Mouse (Mus musculus): ENCODE results near the gene Rpl23a. TPM values are rescaled to one million over a fixed set of nuclear protein-coding genes. Genes with fewer than 3 reads are reported as not detected.
A peak's percentile ranks its signal among the peaks of the same experiment; 100 is the strongest.

The Rpl23a gene
- polyA plus RNA-seq, 1 experiment = 312 TPM

DNA sequence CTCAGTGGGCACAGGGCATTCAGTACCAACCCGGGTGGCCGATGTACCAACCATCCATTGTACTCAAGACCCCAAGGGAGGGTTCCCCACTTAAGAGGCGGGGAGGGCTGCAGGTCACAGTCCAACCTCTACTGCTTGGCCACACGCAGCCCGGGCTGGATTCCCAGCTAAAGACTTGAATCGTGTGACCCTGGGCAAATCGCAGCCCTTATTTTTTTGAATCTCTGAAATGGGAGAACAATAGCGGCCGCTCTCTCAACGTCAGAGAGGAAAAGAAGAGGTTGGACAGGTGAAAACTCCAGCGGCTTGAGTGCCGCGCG is 18.8 kb downstream of the Rpl23a start:
- Histone ChIP-seq H3K4me1 (replicated peaks; ENCODE audit: control insufficient read depth, insufficient read depth, low read length) (peaks cover 36% of the 10 kb centered on the region), H3K36me3 (ENCODE audit: control insufficient read depth, insufficient read depth, low read length) (peaks cover 19% of the 10 kb centered on the region), H3K27me3 (ENCODE audit: control insufficient read depth, insufficient read depth, low read length) (no peaks in the 10 kb centered on the region), H3K4me3 (ENCODE audit: control insufficient read depth, insufficient read depth, low read length) (peak overlapping the region; percentile 87), H3K27ac (ENCODE audit: control insufficient read depth, insufficient read depth, low read length) (peak overlapping the region; percentile 82)
- 1% methylated on average over 14 of the region's 14 CpGs for WGBS
- DNase-seq = no peak
- no peak for TF ChIP-seq POLR2A (IDR thresholded peaks at IDR 0.05; ENCODE audit: control insufficient read depth, extremely low read depth, insufficient read depth, low read length, poor library complexity)
- TF ChIP-seq CTCF (IDR thresholded peaks at IDR 0.05; ENCODE audit: borderline replicate concordance, control insufficient read depth, extremely low read depth, insufficient read depth, low read length, poor library complexity) = no peak

DNA sequence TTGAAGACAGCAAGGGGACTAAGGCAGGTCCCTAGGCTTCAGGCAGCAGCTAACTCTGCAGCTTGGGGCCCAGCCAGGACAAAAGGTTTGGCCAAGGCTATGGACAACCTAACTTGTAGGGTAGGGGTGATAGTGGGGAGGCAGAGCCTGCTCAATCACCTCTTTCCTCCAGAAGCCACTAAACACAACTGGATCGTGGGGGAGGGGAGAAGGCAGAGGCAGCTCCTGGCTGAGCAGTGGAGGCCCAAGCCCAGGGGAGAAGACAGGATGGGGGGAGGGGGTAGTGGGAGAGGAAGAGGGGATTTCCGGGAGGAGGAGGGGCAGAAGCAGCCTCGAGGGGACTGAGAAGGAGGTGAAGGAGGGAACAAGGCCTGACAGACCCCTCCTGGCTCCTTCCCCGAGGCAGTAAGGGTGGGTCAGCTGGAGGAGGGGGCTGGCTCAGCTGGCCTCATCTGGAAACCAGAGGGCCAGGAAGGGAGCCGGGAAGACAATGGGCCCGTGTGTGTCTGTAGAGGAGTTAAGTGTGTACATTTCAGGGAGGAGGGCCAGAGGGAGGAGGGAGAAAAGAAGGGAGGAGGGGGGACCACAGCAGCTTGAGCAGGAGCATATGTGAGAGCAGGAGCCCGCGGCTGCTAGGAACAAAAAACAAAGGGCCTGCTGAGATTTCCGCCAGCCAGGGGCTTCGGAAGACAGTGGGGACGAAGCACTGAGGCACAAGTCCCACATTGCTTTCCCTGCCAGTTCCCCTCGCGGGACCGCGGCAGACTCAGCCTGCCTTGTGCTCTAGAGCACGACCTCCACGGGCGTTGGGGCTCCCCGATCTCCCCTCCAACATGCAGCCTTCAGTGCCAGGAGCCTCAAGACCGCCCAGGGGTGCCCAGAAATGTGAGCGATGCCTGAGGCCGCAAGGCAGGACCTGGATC is 19.4 kb downstream of the Rpl23a start:
- H3K27ac ChIP-seq (ENCODE audit: control insufficient read depth, insufficient read depth, low read length) = peak overlapping the region; percentile 82
- peak; percentile 49; the same call in 1 of the 2 replicates for TF ChIP-seq POLR2A (IDR thresholded peaks at IDR 0.05; ENCODE audit: control insufficient read depth, extremely low read depth, insufficient read depth, low read length, poor library complexity)
- no peak; the same call in 1 of the 2 replicates for TF ChIP-seq CTCF (IDR thresholded peaks at IDR 0.05; ENCODE audit: borderline replicate concordance, control insufficient read depth, extremely low read depth, insufficient read depth, low read length, poor library complexity)
- H3K27me3 ChIP-seq (ENCODE audit: control insufficient read depth, insufficient read depth, low read length) = no peaks in the 10 kb centered on the region
- peak; percentile 81 for DNase-seq
- H3K4me1 ChIP-seq (replicated peaks; ENCODE audit: control insufficient read depth, insufficient read depth, low read length) = peaks cover 33% of the 10 kb centered on the region
- H3K4me3 ChIP-seq (ENCODE audit: control insufficient read depth, insufficient read depth, low read length) = peak overlapping the region; percentile 87
- H3K36me3 ChIP-seq (ENCODE audit: control insufficient read depth, insufficient read depth, low read length) = peaks cover 19% of the 10 kb centered on the region
- WGBS = under 1% methylated on average over 22 of the region's 22 CpGs

- DNase-seq = no peak
- peak overlapping the region; percentile 77 for H3K27ac ChIP-seq (ENCODE audit: control insufficient read depth, insufficient read depth, low read length)
These were observed 20.3 kb downstream of the Rpl23a start for GRCm38 (mm10) chr11:78163045-78163444.

DNA sequence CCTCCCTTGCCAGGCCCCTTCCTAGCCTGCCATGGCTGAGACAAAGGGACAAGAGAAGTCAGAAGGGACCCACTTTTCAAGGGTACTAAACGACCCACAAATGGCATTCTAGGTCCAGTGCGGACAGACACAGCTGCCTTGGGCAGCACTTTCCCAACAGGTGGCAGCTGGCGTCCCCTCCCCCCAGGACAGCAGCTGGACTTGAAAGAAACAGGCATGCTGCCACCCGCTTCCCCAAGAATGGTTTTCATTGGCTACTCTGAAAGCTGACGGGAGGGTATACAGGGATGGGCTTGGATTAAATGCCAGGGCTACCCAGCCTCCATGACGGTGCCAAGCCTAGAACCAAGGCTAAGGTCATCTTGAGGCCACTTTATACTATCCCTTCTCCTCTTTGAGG is 20.9 kb downstream of the Rpl23a start:
- WGBS = 61% methylated on average over 6 of the region's 6 CpGs
- Histone ChIP-seq H3K27ac (ENCODE audit: control insufficient read depth, insufficient read depth, low read length) (0 out of 2 replicates have a peak overlapping the region, but pooled peaks have one; percentile 77), H3K4me3 (ENCODE audit: control insufficient read depth, insufficient read depth, low read length) (no peak overlapping the region), H3K4me1 (replicated peaks; ENCODE audit: control insufficient read depth, insufficient read depth, low read length) (peaks cover 30% of the 10 kb centered on the region), H3K27me3 (ENCODE audit: control insufficient read depth, insufficient read depth, low read length) (no peaks in the 10 kb centered on the region), H3K36me3 (ENCODE audit: control insufficient read depth, insufficient read depth, low read length) (peaks cover 33% of the 10 kb centered on the region)
- no peak for DNase-seq
- no peak for TF ChIP-seq POLR2A (IDR thresholded peaks at IDR 0.05; ENCODE audit: control insufficient read depth, extremely low read depth, insufficient read depth, low read length, poor library complexity)
- no peak; the same call in 1 of the 2 replicates for TF ChIP-seq CTCF (IDR thresholded peaks at IDR 0.05; ENCODE audit: borderline replicate concordance, control insufficient read depth, extremely low read depth, insufficient read depth, low read length, poor library complexity)

More at GRCm38 (mm10) chr11:78163045-78163444, 20.3 kb downstream of the Rpl23a start:
- 65% methylated on average over 2 of the region's 2 CpGs for WGBS
- peaks cover 28% of the 10 kb centered on the region for H3K36me3 ChIP-seq (ENCODE audit: control insufficient read depth, insufficient read depth, low read length)
- peaks cover 30% of the 10 kb centered on the region for H3K4me1 ChIP-seq (replicated peaks; ENCODE audit: control insufficient read depth, insufficient read depth, low read length)
- H3K4me3 ChIP-seq (ENCODE audit: control insufficient read depth, insufficient read depth, low read length) = peak overlapping the region; percentile 87
- no peak for TF ChIP-seq POLR2A (IDR thresholded peaks at IDR 0.05; ENCODE audit: control insufficient read depth, extremely low read depth, insufficient read depth, low read length, poor library complexity)
- TF ChIP-seq CTCF (IDR thresholded peaks at IDR 0.05; ENCODE audit: borderline replicate concordance, control insufficient read depth, extremely low read depth, insufficient read depth, low read length, poor library complexity) = no peak
- H3K27me3 ChIP-seq (ENCODE audit: control insufficient read depth, insufficient read depth, low read length) = no peaks in the 10 kb centered on the region

- no peak overlapping the region for H3K27ac ChIP-seq (ENCODE audit: control insufficient read depth, insufficient read depth, low read length)
- no peak for DNase-seq
- no peaks in the 10 kb centered on the region for H3K27me3 ChIP-seq (ENCODE audit: control insufficient read depth, insufficient read depth, low read length)
- 63% methylated on average over 4 of the region's 4 CpGs for WGBS
- peaks cover 30% of the 10 kb centered on the region for H3K4me1 ChIP-seq (replicated peaks; ENCODE audit: control insufficient read depth, insufficient read depth, low read length)
- peaks cover 35% of the 10 kb centered on the region for H3K36me3 ChIP-seq (ENCODE audit: control insufficient read depth, insufficient read depth, low read length)
- TF ChIP-seq CTCF (IDR thresholded peaks at IDR 0.05; ENCODE audit: borderline replicate concordance, control insufficient read depth, extremely low read depth, insufficient read depth, low read length, poor library complexity) = peak; percentile 11; the same call in 1 of the 2 replicates
- no peak for TF ChIP-seq POLR2A (IDR thresholded peaks at IDR 0.05; ENCODE audit: control insufficient read depth, extremely low read depth, insufficient read depth, low read length, poor library complexity)
- H3K4me3 ChIP-seq (ENCODE audit: control insufficient read depth, insufficient read depth, low read length) = no peak overlapping the region
These were observed 21.4 kb downstream of the Rpl23a start for GRCm38 (mm10) chr11:78161968-78162367.

DNA sequence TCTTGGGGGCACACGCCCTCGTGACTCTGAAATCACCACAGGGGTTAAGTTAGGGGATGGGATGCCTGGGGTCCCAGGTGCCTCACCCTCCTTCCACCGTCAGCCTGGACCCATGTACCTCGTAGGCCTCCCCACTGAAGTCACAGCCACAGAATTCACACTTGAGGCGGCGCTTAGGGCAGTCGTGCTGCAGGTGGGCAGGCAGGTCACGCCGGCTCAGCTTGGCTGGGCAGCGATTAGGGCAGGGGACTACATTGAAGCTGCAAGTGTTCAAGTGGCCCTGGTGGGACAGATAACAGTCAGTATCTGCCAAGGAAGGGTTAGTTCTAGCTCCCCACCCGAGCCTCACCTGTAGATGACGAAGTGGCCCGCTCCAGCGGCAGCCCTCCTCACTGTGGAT is 22.2 kb downstream of the Rpl23a start:
- Histone ChIP-seq H3K36me3 (ENCODE audit: control insufficient read depth, insufficient read depth, low read length) (peaks cover 35% of the 10 kb centered on the region), H3K4me3 (ENCODE audit: control insufficient read depth, insufficient read depth, low read length) (no peak overlapping the region), H3K27ac (ENCODE audit: control insufficient read depth, insufficient read depth, low read length) (no peak overlapping the region), H3K4me1 (replicated peaks; ENCODE audit: control insufficient read depth, insufficient read depth, low read length) (peaks cover 26% of the 10 kb centered on the region), H3K27me3 (ENCODE audit: control insufficient read depth, insufficient read depth, low read length) (no peaks in the 10 kb centered on the region)
- no peak for DNase-seq
- WGBS = 96% methylated on average over 14 of the region's 14 CpGs
- no peak for TF ChIP-seq POLR2A (IDR thresholded peaks at IDR 0.05; ENCODE audit: control insufficient read depth, extremely low read depth, insufficient read depth, low read length, poor library complexity)
- TF ChIP-seq CTCF (IDR thresholded peaks at IDR 0.05; ENCODE audit: borderline replicate concordance, control insufficient read depth, extremely low read depth, insufficient read depth, low read length, poor library complexity) = no peak

All from thymus, adult 2 months (tissue).